Mouse (Mus musculus) liver, postnatal 0 days (tissue): Measurements from ENCODE around the gene Pias1. TPM values are rescaled to one million over a fixed set of nuclear protein-coding genes. Genes with fewer than 3 reads are reported as not detected.

Experiments used
- ATAC-seq: fragments of 200-750 bp; cut with Nextera tagmentation; 2 replicates; pipeline ENCODE4 v1.8.0; 2017; ENCODE audit warnings: mild to moderate bottlenecking, moderate library complexity
- DNase-seq: peaks from one replicate; pipeline ENCODE4 v3.0.0-alpha.2; 2016
- H3K27ac ChIP-seq: fragments of 300-500 bp; sonication (generic); 2 replicates; pipeline ENCODE4 v1.5.1; 2014; ENCODE audit warnings: antibody characterized with exemption, moderate library complexity, mild to moderate bottlenecking, low read depth
- H3K27me3 ChIP-seq: fragments of 300-500 bp; sonication (generic); 2 replicates; pipeline ENCODE4 v1.6.1; 2014; ENCODE audit warnings: low read length, control low read depth, mixed read lengths; ENCODE audit not compliant: insufficient read depth
- H3K36me3 ChIP-seq: fragments of 300-500 bp; sonication (generic); replicated peaks from 2 replicates; pipeline ENCODE4 v1.6.1; 2014; ENCODE audit warnings: mild to moderate bottlenecking, control low read depth, low read length, moderate library complexity, mixed read lengths; ENCODE audit not compliant: insufficient read depth
- H3K4me1 ChIP-seq: fragments of 300-500 bp; sonication (generic); 2 replicates; pipeline ENCODE4 v1.6.1; 2014; ENCODE audit warnings: antibody characterized with exemption, mild to moderate bottlenecking, control low read depth; ENCODE audit not compliant: insufficient read depth
- H3K4me2 ChIP-seq: fragments of 300-500 bp; sonication (generic); 2 replicates; pipeline ENCODE4 v1.6.1; 2014; ENCODE audit warnings: low read depth, mild to moderate bottlenecking, low read length, moderate library complexity, mixed read lengths
- H3K4me3 ChIP-seq: fragments of 300-500 bp; sonication (generic); 2 replicates; pipeline ENCODE4 v1.5.1; 2014; ENCODE audit warnings: low read depth, low read length
- H3K9ac ChIP-seq: fragments of 300-500 bp; sonication (generic); replicated peaks from 2 replicates; pipeline ENCODE4 v1.6.1; 2014; ENCODE audit warnings: mild to moderate bottlenecking, moderate library complexity
- H3K9me3 ChIP-seq: fragments of 300-500 bp; sonication (generic); 2 replicates; pipeline ENCODE4 v1.6.1; 2016; ENCODE audit warnings: mild to moderate bottlenecking, control low read depth, low read length, mixed read lengths
- CTCF ChIP-seq: sonication (generic); IDR thresholded peaks from 2 replicates; pipeline ENCODE4 v1.5.1; 2016; ENCODE audit warnings: antibody characterized with exemption, low read depth
- EP300 ChIP-seq: IDR thresholded peaks from 2 replicates; pipeline ENCODE4 v1.6.1; 2016; ENCODE audit warnings: antibody characterized with exemption, low read depth, mild to moderate bottlenecking
- WGBS: fragments of 180-500 bp; shearing (Covaris S2); extraction: QIAGEN DNeasy Blood & Tissue Kit; methylation state at CpG from one replicate; pipeline ENCODE4 v1.1.7; 2014; ENCODE audit not compliant: insufficient replicate concordance; 5-methylcytosine and 5-hydroxymethylcytosine counted together
- polyA plus RNA-seq: library from polyadenylated mRNA; unstranded; fragments of >200 nt; fragmentation: Nextera tagmentation; extraction: Ambion mirVana; gene quantifications from 2 replicates; pipeline ENCODE4 v1.2.1, GENCODE M21; 2015

The Pias1 gene
- polyA plus RNA-seq, 1 experiment from 2014 or later: 20.9 TPM

DNA sequence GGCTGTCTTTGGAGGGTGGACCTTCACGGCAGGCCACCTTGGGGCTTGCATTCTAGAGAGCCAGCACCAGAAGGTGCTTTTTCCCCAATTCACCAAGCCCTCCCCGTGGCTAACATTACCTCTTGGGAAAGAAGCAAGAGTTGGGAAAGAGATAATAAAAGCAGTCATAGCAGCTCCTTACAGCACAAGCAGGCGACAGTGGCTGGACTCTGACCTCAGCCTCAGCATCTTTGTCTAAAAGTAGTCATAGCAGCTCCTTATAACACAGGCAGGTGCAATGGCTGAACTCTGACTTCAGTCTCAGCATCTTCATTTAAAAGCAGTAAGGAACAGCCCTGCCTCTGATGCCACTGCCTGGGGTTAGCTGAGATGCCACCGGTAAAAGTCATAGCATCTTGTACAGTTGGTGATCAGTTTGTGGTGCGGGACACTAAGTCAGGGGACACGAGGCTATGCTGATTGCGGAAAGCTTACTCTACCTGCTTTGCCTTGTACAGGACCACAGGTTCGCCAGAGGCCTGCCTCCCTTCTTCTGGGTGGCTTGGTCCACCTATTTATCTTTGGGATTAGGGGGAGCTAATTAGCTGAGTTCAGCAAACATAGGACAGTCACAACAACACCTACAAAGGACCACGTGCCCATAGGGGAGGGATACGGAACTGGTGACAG lies 144.2 kb downstream of the Pias1 start:
- DNase-seq (no peak), ATAC-seq (no peak)
- H3K4me1 ChIP-seq: peaks cover 23% of the 10 kb centered on the region
- H3K27me3 ChIP-seq: no peaks in the 10 kb centered on the region
- H3K9ac ChIP-seq: no peak overlapping the region
- peaks cover 7% of the 10 kb centered on the region; the same call in 1 of the 2 replicates for H3K36me3 ChIP-seq
- H3K27ac ChIP-seq: no peak overlapping the region
- no peak for TF ChIP-seq EP300
- no peak for TF ChIP-seq CTCF
- WGBS: 76% methylated on average over 10 of the region's 10 CpGs
- H3K4me3 ChIP-seq: no peak overlapping the region
- no peak overlapping the region for H3K4me2 ChIP-seq
- no peaks in the 10 kb centered on the region for H3K9me3 ChIP-seq

DNA sequence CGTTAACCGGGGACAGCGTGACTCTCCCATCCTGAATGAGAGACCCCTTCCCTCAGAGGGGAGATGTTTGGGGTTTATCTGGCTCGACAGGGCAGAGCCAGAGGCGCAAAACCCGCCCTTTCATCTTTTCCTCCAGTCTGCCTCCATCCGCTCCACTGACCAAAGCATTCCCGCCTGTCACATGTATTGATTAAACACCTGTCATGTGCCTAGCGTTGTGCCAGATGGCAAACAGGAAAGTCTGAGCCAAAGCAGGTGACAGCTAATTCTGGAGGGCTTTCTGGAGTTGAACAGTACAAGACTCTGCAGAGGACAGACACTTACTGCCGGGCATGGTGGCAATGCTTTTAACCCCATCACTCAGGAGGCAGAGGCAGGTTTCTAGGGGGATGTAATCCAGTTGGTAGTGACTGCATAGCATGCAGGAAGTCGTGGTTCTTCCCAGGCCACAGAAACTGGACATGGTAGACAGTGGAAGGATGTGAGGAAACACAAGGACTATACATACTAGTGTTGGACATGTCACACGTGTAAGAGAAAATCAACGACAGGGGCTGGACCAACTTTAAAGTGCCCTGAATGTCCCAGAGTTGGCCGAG lies 148.5 kb downstream of the Pias1 start:
- Histone ChIP-seq H3K4me1 (peaks cover 33% of the 10 kb centered on the region), H3K27ac (peak overlapping the region; percentile 87), H3K4me2 (peak overlapping the region; percentile 91), H3K36me3 (no peaks in the 10 kb centered on the region), H3K9ac (peak overlapping the region; percentile 84), H3K27me3 (no peaks in the 10 kb centered on the region), H3K4me3 (peak overlapping the region; percentile 70), H3K9me3 (no peaks in the 10 kb centered on the region)
- ATAC-seq (peak; percentile 54), DNase-seq (peak; percentile 58)
- 7% methylated on average over 14 of the region's 14 CpGs for WGBS
- no peak for TF ChIP-seq CTCF
- no peak for TF ChIP-seq EP300

DNA sequence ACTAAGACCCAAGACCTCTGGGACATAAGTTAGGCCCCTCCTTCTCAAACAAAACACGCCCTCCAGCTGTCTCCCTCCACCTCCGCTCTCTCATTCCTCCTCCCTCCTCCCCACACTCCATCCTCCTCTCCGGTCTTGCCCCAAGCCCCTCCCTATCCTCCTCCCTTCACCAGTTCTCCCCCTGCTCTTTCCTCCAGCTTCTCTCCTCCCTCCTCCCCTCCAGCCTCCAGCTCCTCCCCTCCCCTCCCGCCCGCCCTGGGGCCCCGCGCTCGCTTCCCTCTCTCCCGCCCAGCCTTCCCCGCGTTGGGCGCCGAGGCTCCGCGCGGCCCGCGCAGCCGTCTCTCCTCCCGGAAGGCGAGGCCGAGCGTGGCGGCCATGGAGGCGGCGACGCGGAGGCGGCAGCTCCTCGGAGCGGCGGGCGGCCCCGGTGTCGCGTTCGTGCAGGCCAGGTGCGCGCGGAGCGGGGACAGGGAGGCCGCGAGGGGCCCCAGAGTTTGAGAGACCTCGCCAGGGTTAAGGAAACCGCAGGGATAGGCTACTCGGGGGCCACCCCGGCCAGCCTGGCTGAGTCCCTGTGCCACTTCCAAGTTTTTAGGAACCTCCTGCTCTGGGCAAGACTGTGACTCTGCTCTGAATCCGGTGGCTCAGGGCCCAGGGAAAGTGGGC lies 149.1 kb downstream of the Pias1 start, which contains the start of gene Cln6:
Gene Cln6 (plus strand): TSS at position 280 of the 666 bp plus-strand sequence.
- Histone ChIP-seq H3K27ac (peak within 1 kb of the TSS; percentile 87), H3K4me2 (peak within 1 kb of the TSS; percentile 91), H3K9me3 (no peaks in the 10 kb centered on the region), H3K4me3 (peak within 1 kb of the TSS; percentile 70), H3K9ac (peak within 1 kb of the TSS; percentile 84), H3K27me3 (no peaks in the 10 kb centered on the region), H3K4me1 (peaks cover 33% of the 10 kb centered on the region), H3K36me3 (no peaks in the 10 kb centered on the region)
- TF ChIP-seq EP300 (no peak), CTCF (no peak)
- DNase-seq: peak; percentile 83
- 2% methylated on average over 36 of the region's 48 CpGs for whole genome bisulfite sequencing
- ATAC-seq: peak; percentile 84

DNA sequence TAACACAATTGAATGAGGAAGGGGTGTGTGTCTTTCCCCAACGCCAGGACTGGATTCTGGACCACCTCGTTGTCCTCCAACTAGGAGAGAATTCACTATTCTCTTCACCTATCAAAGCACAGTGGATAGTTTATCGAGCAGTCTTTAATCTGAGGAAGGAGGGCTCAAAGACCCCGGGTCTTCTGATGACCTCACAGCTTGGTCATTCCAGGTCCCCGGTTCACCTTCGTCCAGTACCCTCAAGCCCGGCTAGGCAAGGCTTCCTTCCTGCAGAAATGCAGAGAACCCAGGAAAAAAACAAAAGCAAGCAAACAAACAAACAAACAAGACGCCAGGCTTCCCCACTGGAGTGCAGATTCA lies 149.6 kb downstream of the Pias1 start:
- Histone ChIP-seq H3K9me3 (no peaks in the 10 kb centered on the region), H3K9ac (peak overlapping the region; percentile 41), H3K36me3 (no peaks in the 10 kb centered on the region), H3K4me3 (peak overlapping the region; percentile 70), H3K27me3 (no peaks in the 10 kb centered on the region), H3K4me1 (peaks cover 33% of the 10 kb centered on the region), H3K4me2 (peak overlapping the region; percentile 91), H3K27ac (peak overlapping the region; percentile 87)
- DNase-seq (no peak), ATAC-seq (no peak)
- TF ChIP-seq CTCF (no peak), EP300 (no peak)
- WGBS: 9% methylated on average over 8 of the region's 8 CpGs

DNA sequence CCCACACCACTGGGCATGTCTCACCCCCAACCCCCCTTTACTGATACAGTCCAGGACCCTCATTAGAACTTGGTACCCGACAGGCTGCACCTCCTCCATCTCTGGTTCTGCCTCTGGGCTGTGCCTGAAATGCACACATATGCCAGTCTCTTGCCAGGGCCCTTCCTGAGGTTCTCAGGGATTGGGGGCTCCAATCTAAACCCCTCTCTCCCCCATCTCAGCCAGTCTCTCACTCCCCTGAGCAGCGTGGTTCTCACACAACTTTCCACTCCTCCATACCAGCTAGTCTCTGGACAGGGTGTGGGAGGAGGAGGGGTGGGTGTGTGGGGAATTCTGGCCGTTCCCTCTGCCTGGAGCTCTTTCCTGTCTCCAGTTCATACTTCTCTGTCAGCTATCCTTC lies 150.1 kb downstream of the Pias1 start:
- Histone ChIP-seq H3K36me3 (no peaks in the 10 kb centered on the region), H3K4me3 (peak overlapping the region; percentile 70), H3K9me3 (no peaks in the 10 kb centered on the region), H3K27ac (peak overlapping the region; percentile 87), H3K4me1 (peaks cover 33% of the 10 kb centered on the region), H3K27me3 (no peaks in the 10 kb centered on the region), H3K9ac (no peak overlapping the region), H3K4me2 (peak overlapping the region; percentile 91)
- ATAC-seq (no peak), DNase-seq (no peak)
- 48% methylated on average over 3 of the region's 3 CpGs for whole genome bisulfite sequencing
- TF ChIP-seq CTCF: no peak
- TF ChIP-seq EP300: no peak

DNA sequence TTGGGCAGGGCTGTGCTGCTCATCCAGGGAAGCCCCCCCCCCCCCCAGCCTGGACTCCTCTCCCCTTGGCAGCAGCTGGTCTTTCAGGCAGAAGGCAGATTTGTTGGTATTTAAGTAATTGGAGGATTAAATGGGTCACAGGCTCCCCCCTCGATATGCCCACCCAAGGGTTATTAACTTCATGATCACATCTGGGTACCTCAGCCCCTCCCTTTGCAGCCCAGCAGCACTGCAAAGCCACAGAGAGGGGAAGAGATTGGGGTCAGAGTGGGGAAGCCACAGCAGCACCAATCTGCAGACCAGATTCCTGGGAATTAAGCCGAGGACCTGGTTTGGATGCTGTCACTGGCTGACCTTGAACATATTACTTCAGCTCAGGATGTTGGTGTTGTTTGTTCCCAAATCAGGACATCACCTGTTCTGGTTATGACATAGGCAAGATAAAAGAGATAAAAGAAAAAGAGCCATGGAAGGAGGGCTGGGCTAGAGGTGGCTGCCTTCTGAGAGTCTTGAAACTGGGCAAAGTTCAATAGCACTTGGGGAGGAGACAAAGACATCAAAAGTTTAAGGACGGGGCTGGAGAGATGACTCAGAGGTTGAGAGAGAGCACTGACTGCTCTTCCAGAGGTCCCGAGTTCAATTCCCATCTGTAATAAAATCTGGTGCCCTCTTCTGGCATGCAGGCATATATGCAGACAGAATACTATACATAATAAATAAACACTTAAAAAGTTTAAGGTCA lies 151.8 kb downstream of the Pias1 start:
- Histone ChIP-seq H3K27ac (peak overlapping the region; percentile 44; the same call in 1 of the 2 replicates), H3K27me3 (no peaks in the 10 kb centered on the region), H3K4me1 (peaks cover 33% of the 10 kb centered on the region), H3K4me3 (no peak overlapping the region), H3K9me3 (no peaks in the 10 kb centered on the region), H3K4me2 (no peak overlapping the region), H3K9ac (no peak overlapping the region), H3K36me3 (no peaks in the 10 kb centered on the region)
- WGBS: 43% methylated on average over 4 of the region's 4 CpGs
- peak; percentile 55; the same call in 1 of the 2 replicates for TF ChIP-seq EP300
- no peak for TF ChIP-seq CTCF
- DNase-seq (no peak), ATAC-seq (peak; percentile 8; the same call in 1 of the 2 replicates)
